14 mouse cellular contexts compared by ENCODE assay signal in genomic region chr5:52249804-52250203, GRCm38 (mm10).
"Had no signal": no experiment of that assay in that cellular context is flagged by ENCODE, and none has a peak within 500 bp of the region (broad histone marks: within the 10 kb centered on the region; RNA-seq: fewer than 3 reads in every experiment).

No protein-coding gene starts in this region.

- H3K4me2 ChIP-seq: limb, embryonic 13.5 days; liver, embryonic 11.5 days; liver, embryonic 15.5 days; midbrain, embryonic 11.5 days; midbrain, embryonic 15.5 days; neural tube, embryonic 13.5 days; stomach, embryonic 15.5 days had no signal

- H3K9me3 ChIP-seq: limb, embryonic 13.5 days; liver, embryonic 15.5 days; midbrain, embryonic 15.5 days; neural tube, embryonic 13.5 days; stomach, embryonic 15.5 days had no signal

- H3K4me1 ChIP-seq: liver, embryonic 15.5 days; midbrain, embryonic 15.5 days; neural tube, embryonic 13.5 days; stomach, embryonic 15.5 days had no signal

- H3K27me3 ChIP-seq: limb, embryonic 13.5 days; liver, embryonic 15.5 days; midbrain, embryonic 15.5 days; neural tube, embryonic 13.5 days; stomach, embryonic 15.5 days had no signal

- H3K36me3 ChIP-seq: limb, embryonic 13.5 days; liver, embryonic 15.5 days; midbrain, embryonic 15.5 days; neural tube, embryonic 13.5 days; stomach, embryonic 15.5 days had no signal

- H3K9ac ChIP-seq: limb, embryonic 13.5 days; liver, embryonic 15.5 days; midbrain, embryonic 15.5 days; neural tube, embryonic 13.5 days; stomach, embryonic 15.5 days had no signal

- DNase-seq: kidney, adult 18-20 months; kidney, postnatal 14 days; left cerebral cortex, postnatal 4 days; retina, postnatal 1 day; right cerebral cortex, postnatal 14 days; thymus, postnatal 4 days had no signal

- ATAC-seq: inflammation-experienced regulatory T-cells, adult 6 months; midbrain, embryonic 15.5 days had no signal

- H3K27ac ChIP-seq: limb, embryonic 13.5 days; liver, embryonic 15.5 days; midbrain, embryonic 15.5 days; neural tube, embryonic 13.5 days; stomach, embryonic 15.5 days had no signal

- H3K4me3 ChIP-seq: limb, embryonic 13.5 days; liver, embryonic 15.5 days; midbrain, embryonic 15.5 days; neural tube, embryonic 13.5 days; stomach, embryonic 15.5 days had no signal
